Mouse (Mus musculus): ENCODE results near the gene Fgf15.

The Fgf15 gene

GRCm38 (mm10) chr7:144896294-144897218 is at the start of gene Fgf15:
Gene Fgf15 (plus strand): TSS chr7:144896531.
- DNase-seq (ENCODE audit: low read depth, low spot score) = no peak

- no peak for DNase-seq (ENCODE audit: low read depth, low spot score)
These were observed 49.3 kb upstream of the Fgf15 start, which contains the start of gene Fgf4 for GRCm38 (mm10) chr7:144847067-144847466. Gene Fgf4 (plus strand): TSS chr7:144847367.

- no peak for DNase-seq (ENCODE audit: low read depth, low spot score)
These were observed 45.0 kb upstream of the Fgf15 start for GRCm38 (mm10) chr7:144851321-144851720.

DNA sequence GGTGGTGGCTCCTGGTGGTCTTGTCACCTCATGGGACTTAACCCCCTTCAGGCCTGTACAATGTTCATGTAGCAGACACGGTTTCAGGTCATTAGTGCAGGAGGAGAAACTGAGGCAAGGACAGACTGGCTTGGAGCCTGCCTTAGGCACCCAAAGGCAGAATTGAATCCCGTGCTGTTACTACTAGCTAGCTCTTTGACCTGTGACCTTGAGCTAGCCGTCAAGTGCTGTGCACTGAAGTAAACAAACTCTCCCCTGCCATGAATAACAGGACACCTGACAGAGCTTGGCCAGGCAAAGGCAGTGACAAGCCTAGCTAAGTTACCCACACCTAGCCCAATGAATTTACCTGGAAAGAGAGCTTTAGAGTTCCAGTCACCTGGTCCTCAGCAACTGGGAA is 41.4 kb upstream of the Fgf15 start:
- DNase-seq (ENCODE audit: low read depth, low spot score) = no peak

- no peak for DNase-seq (ENCODE audit: low read depth, low spot score)
These were observed 39.2 kb upstream of the Fgf15 start for GRCm38 (mm10) chr7:144857158-144857557.

DNA sequence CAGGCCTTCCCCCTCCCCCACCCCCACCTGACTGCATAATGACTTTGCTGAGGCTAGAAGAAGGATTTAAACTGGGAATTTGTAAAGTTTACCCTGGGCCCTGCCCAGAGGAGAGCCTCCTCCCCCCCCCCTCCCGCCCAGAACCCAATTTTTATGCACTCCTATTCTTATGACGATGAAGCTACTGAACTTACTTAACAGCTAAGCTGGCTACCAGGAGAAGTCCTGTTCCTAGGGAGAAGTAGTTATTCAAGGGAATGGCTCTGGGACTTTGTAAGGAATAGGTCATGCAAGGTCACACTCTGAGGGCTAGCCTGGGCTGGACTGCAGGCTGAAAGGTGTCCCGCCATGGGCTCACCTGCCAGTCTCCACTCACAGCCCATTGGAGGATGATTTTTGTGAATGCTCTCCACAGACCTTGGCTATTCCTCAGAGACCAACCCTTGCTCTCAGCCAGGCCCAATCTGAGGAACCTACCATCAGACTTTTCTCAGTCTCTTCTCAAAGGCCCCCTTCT is 38.4 kb upstream of the Fgf15 start:
- no peak for DNase-seq (ENCODE audit: low read depth, low spot score)

DNA sequence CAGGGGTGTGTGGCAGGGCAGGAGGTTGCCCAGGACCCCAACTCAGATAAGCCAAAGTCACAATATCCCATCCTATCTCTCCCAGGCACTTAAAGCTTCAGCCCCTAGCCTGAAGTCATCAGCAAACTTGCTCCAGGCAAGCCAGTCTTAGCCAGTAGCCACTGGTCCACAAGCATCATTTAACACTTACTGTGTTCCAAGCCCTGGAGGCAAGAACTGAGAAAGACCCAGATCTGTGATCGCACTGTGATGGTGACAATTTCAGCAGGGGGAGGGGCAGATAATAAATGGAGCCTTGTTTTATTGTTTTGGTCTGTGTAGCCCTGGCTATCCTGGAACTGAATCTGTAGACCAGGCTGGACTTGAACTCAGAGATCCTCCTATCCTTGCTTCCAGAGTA is 37.6 kb upstream of the Fgf15 start:
- no peak for DNase-seq (ENCODE audit: low read depth, low spot score)

DNA sequence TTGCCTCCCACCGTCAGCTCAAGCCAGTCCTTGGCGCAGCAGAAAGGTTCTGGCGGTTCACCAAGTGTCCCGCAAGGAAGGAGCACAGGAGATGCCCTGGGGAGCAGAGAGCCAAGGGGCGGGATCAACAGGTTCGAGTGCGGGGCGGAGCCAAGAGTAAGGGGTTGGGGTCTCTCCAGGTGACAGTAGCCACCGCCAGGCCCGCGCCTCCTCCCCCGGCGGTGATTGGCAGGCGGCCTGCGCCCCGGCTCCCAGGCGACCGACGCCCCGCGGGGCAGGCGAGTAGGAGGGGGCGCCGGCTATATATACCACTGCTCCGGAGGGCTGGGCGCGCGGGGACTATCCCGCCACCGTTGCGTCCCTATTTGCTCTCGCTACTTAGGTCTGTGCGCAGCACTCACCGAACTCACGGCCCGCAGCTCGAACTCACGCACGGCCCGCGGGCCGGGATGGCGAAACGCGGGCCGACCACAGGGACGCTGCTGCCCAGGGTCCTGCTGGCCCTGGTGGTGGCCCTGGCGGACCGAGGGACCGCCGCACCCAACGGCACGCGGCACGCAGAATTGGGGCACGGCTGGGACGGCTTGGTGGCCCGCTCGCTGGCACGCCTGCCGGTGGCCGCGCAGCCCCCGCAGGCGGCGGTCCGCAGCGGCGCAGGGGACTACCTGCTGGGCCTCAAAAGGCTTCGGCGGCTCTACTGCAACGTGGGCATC is 35.1 kb upstream of the Fgf15 start:
- no peak for DNase-seq (ENCODE audit: low read depth, low spot score)

DNA sequence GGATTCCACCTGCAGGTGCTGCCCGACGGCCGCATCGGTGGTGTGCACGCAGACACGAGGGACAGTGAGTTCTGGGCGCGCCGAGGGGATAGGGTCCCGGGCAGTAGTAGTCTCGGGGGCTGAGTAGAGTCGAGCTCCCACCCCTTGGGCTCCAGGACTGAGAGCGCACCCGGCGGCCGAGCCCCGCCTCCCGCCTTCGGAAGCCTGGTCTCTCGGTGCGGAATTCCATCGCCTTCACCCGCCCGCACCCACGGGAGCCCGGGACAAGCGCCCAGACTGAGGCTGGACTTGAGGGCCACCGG is 34.6 kb upstream of the Fgf15 start:
- DNase-seq (ENCODE audit: low read depth, low spot score) = no peak

DNA sequence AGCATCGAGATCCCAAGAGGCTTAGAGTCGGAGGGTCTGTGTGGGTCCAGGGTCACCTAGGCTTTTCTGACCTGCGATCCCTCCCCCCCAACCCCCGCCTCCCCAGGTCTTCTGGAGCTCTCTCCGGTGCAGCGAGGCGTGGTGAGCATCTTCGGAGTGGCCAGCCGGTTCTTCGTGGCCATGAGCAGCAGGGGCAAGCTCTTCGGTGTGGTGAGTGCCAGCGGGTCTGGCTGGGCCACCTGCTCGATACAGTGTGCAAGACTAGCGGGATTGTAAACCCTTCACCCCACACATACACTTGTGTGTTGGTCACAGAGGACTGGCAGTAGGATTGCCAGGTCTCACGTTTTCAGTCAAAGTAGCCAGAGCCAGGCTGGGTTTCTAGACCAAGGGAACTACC is 34.2 kb upstream of the Fgf15 start:
- no peak for DNase-seq (ENCODE audit: low read depth, low spot score)

DNA sequence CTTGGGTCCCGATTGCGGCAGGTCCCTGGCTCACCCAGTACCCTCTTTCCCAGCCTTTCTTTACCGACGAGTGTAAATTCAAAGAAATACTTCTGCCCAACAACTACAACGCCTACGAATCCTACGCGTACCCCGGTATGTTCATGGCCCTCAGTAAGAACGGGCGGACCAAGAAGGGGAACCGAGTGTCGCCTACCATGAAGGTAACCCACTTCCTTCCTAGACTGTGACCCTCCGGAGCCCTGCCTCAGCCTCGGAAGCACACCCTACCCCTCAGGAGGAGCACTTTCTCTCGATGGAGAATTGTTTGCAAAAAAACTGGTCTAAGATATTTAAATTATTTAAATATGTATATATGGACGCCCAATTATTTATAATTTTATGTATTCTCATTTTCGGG is 33.6 kb upstream of the Fgf15 start:
- DNase-seq (ENCODE audit: low read depth, low spot score) = no peak

DNA sequence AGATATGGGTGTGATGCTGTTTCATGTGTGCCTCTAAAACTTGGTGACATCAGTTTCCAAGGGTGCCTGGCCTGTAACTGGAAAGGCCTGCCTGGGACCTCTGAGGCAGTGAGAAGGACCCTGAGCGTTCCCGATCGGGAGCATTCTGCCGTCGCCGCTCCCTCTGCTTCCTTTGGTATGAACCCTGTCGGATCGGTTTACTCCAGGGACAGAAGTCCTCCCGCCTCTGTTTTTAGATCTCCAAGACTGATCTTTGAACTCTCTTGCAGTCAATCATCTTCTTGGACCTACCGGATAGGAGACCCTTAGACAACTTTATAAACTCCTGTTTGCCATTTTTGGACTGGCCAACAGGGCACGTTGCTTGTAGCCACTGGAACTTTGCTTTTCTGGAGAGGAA is 33.1 kb upstream of the Fgf15 start:
- no peak for DNase-seq (ENCODE audit: low read depth, low spot score)

DNA sequence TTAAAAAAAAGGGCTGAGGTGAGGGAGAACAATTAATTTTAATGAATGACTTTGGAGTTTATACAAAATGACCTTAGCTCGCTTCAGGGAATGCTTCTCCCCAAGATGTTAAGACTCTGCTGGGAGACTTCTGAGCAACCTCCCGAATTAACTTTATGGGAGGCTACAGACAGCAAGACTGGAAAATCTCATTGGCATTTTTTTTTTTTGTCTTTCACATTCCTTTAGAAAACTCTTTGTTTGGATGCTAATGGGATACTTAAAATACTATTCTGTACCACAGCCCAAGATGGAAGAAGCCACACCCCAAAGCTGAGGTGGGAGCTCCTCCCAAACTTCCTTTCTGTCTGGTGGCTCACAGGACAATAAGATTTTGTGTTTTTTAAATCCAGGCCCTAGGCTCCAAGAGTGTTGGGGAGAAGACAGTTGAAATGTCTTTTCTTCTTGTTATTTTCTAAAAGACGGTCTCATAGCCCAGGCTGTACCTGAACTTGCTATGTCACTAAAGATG is 32.1 kb upstream of the Fgf15 start:
- no peak for DNase-seq (ENCODE audit: low read depth, low spot score)

GRCm38 (mm10) chr7:144867161-144867560 is 29.2 kb upstream of the Fgf15 start:
- DNase-seq (ENCODE audit: low read depth, low spot score) = no peak

- no peak for DNase-seq (ENCODE audit: low read depth, low spot score)
These were observed 28.7 kb upstream of the Fgf15 start for GRCm38 (mm10) chr7:144867602-144868001.

DNA sequence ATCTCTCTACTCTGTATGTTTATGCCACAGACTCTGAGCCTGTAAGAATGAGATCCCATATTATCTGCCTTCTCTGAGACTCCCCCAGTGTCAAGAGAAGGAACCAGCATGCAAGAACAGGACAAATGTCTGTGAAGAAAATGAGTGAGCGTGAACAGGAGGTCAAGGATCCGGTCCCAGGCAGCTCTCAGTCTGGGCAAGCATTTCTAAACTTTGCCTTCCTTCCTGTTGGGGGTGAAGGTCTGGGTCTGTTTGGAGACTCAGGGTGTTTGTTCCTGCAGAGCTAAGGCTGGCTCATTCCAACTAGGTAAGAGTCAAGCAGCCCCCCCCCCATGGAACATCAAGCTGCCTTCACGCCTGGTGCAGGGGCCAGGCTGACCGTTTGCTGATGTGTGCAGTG is 23.9 kb upstream of the Fgf15 start:
- no peak for DNase-seq (ENCODE audit: low read depth, low spot score)

DNA sequence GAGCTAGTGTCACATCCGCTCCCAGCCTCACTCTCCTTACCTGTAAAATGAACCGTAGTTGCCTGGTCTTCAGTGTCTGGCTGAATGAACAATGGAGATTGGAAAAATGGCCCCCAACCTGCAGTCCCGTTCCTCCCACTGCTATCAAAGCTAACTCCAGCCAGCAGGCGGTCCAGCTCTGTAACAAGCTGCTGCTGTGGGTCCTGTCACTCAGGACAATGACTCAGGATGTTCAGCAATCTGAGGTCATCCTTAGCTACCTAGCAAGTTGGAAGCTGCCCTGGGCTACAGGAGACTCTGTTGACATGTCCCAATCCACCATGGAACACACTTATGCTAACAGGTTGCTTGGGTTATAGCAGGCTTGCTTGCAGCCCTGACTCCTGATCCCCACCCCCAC is 23.2 kb upstream of the Fgf15 start:
- DNase-seq (ENCODE audit: low read depth, low spot score) = peak; percentile 35

- no peak for DNase-seq (ENCODE audit: low read depth, low spot score)
These were observed 22.1 kb upstream of the Fgf15 start for GRCm38 (mm10) chr7:144874226-144874625.

GRCm38 (mm10) chr7:144878401-144878800 is 17.9 kb upstream of the Fgf15 start:
- no peak for DNase-seq (ENCODE audit: low read depth, low spot score)

DNA sequence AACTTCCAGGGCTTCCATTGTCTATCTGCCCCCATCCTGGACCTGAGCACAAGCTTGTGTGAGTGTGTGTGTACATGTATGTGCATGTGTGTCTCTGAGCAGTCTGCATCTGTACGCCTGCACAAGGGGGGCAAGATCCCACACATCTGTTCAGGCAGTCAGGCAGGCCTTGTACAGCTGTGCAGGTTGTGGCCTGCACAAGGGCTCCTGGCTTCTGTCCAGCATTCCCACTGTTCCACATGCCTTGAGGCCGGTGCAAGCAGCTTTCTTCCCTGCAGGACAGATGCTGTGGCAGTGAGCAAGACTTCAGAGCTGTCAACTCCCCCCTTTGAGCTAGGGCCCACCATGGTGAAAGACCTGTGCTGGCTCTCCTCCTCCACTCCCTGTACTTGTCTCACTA is 13.2 kb upstream of the Fgf15 start:
- DNase-seq (ENCODE audit: low read depth, low spot score) = peak; percentile 75

- no peak for DNase-seq (ENCODE audit: low read depth, low spot score)
These were observed 8.7 kb upstream of the Fgf15 start for GRCm38 (mm10) chr7:144887672-144888071.

DNA sequence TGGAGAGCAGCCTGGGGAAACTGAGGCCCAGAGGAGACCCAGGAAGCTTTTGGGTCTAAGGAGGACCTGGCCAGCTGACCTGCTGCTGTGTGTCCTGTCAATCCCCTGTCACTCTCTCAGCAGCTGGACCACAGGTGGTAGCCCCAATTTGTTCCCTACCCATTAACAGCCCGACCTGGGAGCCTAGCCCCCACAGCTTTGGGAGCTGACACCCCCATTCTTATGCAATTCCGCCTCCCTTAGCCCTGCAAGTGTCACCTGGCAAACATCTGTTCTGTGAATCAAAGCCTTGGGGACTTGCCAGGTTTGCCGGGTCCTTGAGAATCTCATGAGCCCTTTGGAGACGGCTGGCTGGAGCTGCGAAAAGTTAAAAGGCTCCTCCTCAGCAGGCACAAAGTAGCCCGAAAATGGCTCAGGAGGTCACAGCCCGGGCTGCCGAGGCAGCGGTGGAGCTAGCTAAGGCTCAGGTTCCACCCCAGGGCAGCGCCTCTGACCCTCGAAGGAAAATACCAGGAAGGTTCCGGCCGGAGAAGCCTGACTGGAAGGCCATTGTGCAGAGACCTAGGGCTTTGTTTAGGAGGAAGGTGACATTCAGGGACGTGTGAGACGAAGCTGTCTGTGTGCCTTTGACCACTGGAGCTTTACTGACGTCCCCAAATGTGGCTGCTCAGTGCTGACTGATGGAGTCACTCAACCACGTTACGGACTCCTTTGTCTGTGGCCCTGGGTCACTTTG is 7.6 kb upstream of the Fgf15 start:
- DNase-seq (ENCODE audit: low read depth, low spot score) = no peak
